Mouse (Mus musculus) hindbrain, embryonic 15.5 days (tissue): ENCODE results near the gene Cdc27. TPM values are rescaled to one million over a fixed set of nuclear protein-coding genes. Genes with fewer than 3 reads are reported as not detected.
A peak's percentile ranks its signal among the peaks of the same experiment; 100 is the strongest.
"Not testable (repeated sequence)": the region's sequence is repeated elsewhere in the genome, so short reads cannot be mapped to it uniquely, and the experiment has no call there.

Experiments
- ATAC-seq: fragments of 200-750 bp; cut with Nextera tagmentation; 2 replicates; pipeline ENCODE4 v1.8.0; 2017; ENCODE audit warnings: low read depth, moderate number of reproducible peaks, moderate TSS enrichment; ENCODE audit not compliant: low FRiP score
- H3K27ac ChIP-seq: fragments of 300-500 bp; sonication (generic); replicated peaks from 2 replicates; pipeline ENCODE4 v1.5.1; 2015; ENCODE audit warnings: mild to moderate bottlenecking, inconsistent platforms
- H3K27me3 ChIP-seq: fragments of 300-500 bp; sonication (generic); 2 replicates; pipeline ENCODE4 v1.6.1; 2015; ENCODE audit warnings: control low read depth, inconsistent platforms
- H3K36me3 ChIP-seq: fragments of 300-500 bp; sonication (generic); 2 replicates; pipeline ENCODE4 v1.6.1; 2015; ENCODE audit warnings: control low read depth, inconsistent platforms
- H3K4me1 ChIP-seq: fragments of 300-500 bp; sonication (generic); replicated peaks from 2 replicates; pipeline ENCODE4 v1.6.1; 2015; ENCODE audit warnings: control low read depth, inconsistent platforms
- H3K4me2 ChIP-seq: fragments of 300-500 bp; sonication (generic); 2 replicates; pipeline ENCODE4 v1.6.1; 2015; ENCODE audit warnings: moderate library complexity, mild to moderate bottlenecking, inconsistent platforms
- H3K4me3 ChIP-seq: fragments of 300-500 bp; sonication (generic); 2 replicates; pipeline ENCODE4 v1.5.1; 2015; ENCODE audit warnings: mild to moderate bottlenecking, inconsistent platforms
- H3K9ac ChIP-seq: fragments of 300-500 bp; sonication (generic); 2 replicates; pipeline ENCODE4 v1.6.1; 2015; ENCODE audit warnings: inconsistent platforms
- H3K9me3 ChIP-seq: fragments of 300-500 bp; sonication (generic); 2 replicates; pipeline ENCODE4 v1.6.1; 2016; ENCODE audit warnings: control low read depth, inconsistent platforms
- WGBS: fragments of 180-500 bp; shearing (Covaris S2); methylation state at CpG from one replicate; pipeline ENCODE4 v1.1.7; 2015; 5-methylcytosine and 5-hydroxymethylcytosine counted together
- polyA plus RNA-seq: library from polyadenylated mRNA; unstranded; fragments of >200 nt; fragmentation: Nextera tagmentation; extraction: Ambion mirVana; gene quantifications from 2 replicates; pipeline ENCODE4 v1.2.1, GENCODE M21; 2015

The Cdc27 gene
- polyA plus RNA-seq, 1 experiment from 2014 or later: 34.2 TPM

DNA sequence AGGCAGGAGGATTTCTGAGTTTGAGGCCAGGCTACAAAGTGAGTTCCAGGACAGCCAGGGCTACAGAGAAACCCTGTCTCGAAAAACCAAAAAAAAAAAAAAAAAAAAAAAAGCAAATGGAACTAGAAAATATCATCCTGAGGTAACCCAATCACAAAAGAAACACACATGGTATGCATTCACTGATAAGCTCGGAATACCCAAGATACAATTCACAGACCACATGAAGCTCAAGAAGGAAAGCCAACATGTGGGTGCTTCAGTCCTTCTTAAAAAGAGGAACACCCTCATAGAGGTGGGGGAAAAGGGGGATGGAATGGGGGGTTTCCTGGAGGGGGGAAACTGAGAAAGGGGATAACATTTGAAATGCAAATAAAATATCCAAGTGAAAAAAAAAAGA, 7.1 kb downstream of the Cdc27 start:
- H3K4me3 ChIP-seq, H3K27ac ChIP-seq, H3K27me3 ChIP-seq, H3K4me2 ChIP-seq, H3K36me3 ChIP-seq, ATAC-seq, H3K9ac ChIP-seq, H3K9me3 ChIP-seq: not testable (repeated sequence)
- WGBS: 96% methylated on average over 2 of the region's 2 CpGs
- peaks cover 12% of the 10 kb centered on the region for H3K4me1 ChIP-seq

GRCm38 (mm10) chr11:104539811-104540210, 10.6 kb downstream of the Cdc27 start:
- no peaks in the 10 kb centered on the region for H3K27me3 ChIP-seq
- H3K27ac ChIP-seq: no peak overlapping the region
- no peak overlapping the region for H3K4me3 ChIP-seq
- H3K9me3 ChIP-seq: no peaks in the 10 kb centered on the region
- H3K4me1 ChIP-seq: no peaks in the 10 kb centered on the region; the same call in 1 of the 2 replicates
- H3K4me2 ChIP-seq: no peak overlapping the region
- no peak for ATAC-seq
- 96% methylated on average over 5 of the region's 5 CpGs for WGBS
- H3K36me3 ChIP-seq: peaks cover 5% of the 10 kb centered on the region; the same call in 1 of the 2 replicates
- H3K9ac ChIP-seq: no peak overlapping the region

GRCm38 (mm10) chr11:104537945-104538555, 12.4 kb downstream of the Cdc27 start:
- WGBS: 92% methylated on average over 2 of the region's 2 CpGs
- no peak for ATAC-seq

GRCm38 (mm10) chr11:104536843-104537242, 13.6 kb downstream of the Cdc27 start:
- H3K4me3 ChIP-seq: no peak overlapping the region
- no peak for ATAC-seq
- H3K36me3 ChIP-seq: peaks cover 30% of the 10 kb centered on the region
- H3K27ac ChIP-seq: no peak overlapping the region
- H3K4me2 ChIP-seq: no peak overlapping the region
- H3K9ac ChIP-seq: no peak overlapping the region
- H3K27me3 ChIP-seq: no peaks in the 10 kb centered on the region
- H3K4me1 ChIP-seq: no peaks in the 10 kb centered on the region
- no peaks in the 10 kb centered on the region for H3K9me3 ChIP-seq
- WGBS: 96% methylated on average over 2 of the region's 2 CpGs

More at GRCm38 (mm10) chr11:104537945-104538555, 12.4 kb downstream of the Cdc27 start:
- Histone ChIP-seq H3K9ac (no peak overlapping the region), H3K27me3 (no peaks in the 10 kb centered on the region), H3K4me2 (no peak overlapping the region), H3K4me1 (no peaks in the 10 kb centered on the region), H3K36me3 (peaks cover 20% of the 10 kb centered on the region), H3K27ac (no peak overlapping the region), H3K4me3 (no peak overlapping the region), H3K9me3 (no peaks in the 10 kb centered on the region)

DNA sequence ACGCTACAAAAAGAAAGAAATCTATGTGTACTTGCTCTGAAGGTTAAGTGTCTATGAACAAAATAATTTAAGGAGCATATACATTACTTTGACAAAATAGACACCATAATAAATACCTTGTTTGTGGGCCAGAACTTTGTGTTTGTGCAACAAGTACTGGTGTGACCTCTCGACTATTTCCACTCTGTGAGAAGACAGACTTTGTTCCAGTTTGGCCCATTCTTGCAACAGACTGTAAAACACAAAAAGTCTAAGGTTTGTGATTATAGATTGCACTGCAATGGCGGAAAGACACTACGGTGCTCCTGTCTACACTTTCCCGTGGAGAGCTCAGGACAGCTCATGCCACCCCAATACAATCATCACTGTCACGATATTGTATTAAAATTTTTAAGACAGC, 24.5 kb downstream of the Cdc27 start:
- peaks cover 62% of the 10 kb centered on the region for H3K36me3 ChIP-seq
- H3K4me1 ChIP-seq: no peaks in the 10 kb centered on the region
- no peak for ATAC-seq
- H3K9ac ChIP-seq: no peak overlapping the region
- H3K27ac ChIP-seq: no peak overlapping the region
- no peaks in the 10 kb centered on the region for H3K27me3 ChIP-seq
- no peak overlapping the region for H3K4me2 ChIP-seq
- no peaks in the 10 kb centered on the region for H3K9me3 ChIP-seq
- WGBS: 96% methylated on average over 6 of the region's 6 CpGs
- no peak overlapping the region for H3K4me3 ChIP-seq

DNA sequence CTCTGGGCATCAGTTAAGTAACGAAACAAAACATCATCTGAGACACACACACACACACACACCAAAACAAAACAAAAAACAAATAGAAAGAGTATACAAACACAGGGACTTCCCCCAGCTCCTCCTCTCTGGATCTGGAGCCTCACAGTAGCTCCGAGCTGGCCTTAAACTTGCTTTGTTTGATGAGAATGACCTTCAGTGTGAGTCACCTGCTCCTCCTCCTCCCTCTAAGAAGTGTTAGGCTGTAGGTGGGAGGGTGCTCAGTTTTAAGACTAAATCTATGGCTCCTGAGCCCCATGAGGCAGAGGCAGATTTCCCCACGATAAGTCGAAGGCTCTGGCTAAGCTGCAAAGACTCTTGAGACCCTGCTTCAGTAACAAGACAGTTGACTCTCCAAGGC, 38.0 kb downstream of the Cdc27 start:
- H3K9me3 ChIP-seq: no peaks in the 10 kb centered on the region
- no peak overlapping the region for H3K27ac ChIP-seq
- H3K4me1 ChIP-seq: no peaks in the 10 kb centered on the region
- no peak overlapping the region for H3K4me2 ChIP-seq
- peaks cover 69% of the 10 kb centered on the region for H3K36me3 ChIP-seq
- no peak overlapping the region for H3K4me3 ChIP-seq
- WGBS: 88% methylated on average over 4 of the region's 4 CpGs
- H3K9ac ChIP-seq: no peak overlapping the region
- no peaks in the 10 kb centered on the region for H3K27me3 ChIP-seq
- no peak for ATAC-seq

DNA sequence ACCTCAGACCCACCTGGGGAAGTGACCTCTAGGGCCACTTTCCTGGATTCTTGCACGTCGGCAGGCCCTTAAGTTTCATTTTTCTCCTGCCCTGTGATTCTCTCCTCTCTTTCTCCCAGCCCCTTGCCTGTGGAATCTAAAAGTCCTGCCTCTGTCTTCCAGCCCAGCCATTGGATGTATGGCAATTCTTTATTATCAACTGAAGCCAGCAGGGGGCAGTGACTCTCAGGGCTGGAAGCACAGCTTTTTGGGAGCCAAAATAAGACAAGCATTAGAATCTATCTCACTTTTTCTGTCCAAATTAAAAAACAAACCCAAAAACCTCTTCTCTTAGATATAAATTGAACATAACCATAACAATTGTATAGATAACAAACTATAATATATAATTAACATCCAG, 39.8 kb downstream of the Cdc27 start:
- Histone ChIP-seq H3K9me3 (no peaks in the 10 kb centered on the region), H3K4me2 (no peak overlapping the region), H3K27me3 (no peaks in the 10 kb centered on the region), H3K4me1 (no peaks in the 10 kb centered on the region), H3K9ac (no peak overlapping the region), H3K4me3 (no peak overlapping the region), H3K27ac (no peak overlapping the region), H3K36me3 (peaks cover 66% of the 10 kb centered on the region)
- 100% methylated on average over 2 of the region's 2 CpGs for WGBS
- no peak for ATAC-seq

DNA sequence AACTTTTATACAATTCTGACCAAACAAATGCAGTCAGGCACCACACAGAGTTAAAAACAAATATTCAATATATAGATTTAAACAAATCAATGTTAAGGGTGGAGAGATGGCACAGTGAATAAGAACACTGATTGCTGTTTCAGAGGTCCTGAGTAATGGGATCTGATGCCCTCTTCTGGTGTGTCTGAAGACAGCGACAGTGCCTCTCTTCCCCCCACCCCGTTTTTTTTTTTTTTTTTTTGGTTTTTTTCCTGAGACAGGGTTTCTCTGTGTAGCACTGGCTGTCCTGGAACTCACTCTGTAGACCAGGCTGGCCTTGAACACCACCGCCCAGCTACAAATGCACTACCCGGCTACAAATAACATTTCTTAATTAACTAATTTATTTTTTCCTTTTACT, 42.0 kb downstream of the Cdc27 start:
- Histone ChIP-seq H3K36me3 (peaks cover 64% of the 10 kb centered on the region), H3K4me3 (no peak overlapping the region), H3K4me2 (no peak overlapping the region), H3K27ac (no peak overlapping the region), H3K4me1 (no peaks in the 10 kb centered on the region), H3K27me3 (no peaks in the 10 kb centered on the region), H3K9me3 (no peaks in the 10 kb centered on the region), H3K9ac (no peak overlapping the region)
- no peak for ATAC-seq
- 89% methylated on average over 4 of the region's 4 CpGs for WGBS

GRCm38 (mm10) chr11:104488292-104488691, 62.1 kb downstream of the Cdc27 start:
- no peak overlapping the region for H3K27ac ChIP-seq
- H3K4me2 ChIP-seq: no peak overlapping the region
- H3K4me3 ChIP-seq: no peak overlapping the region
- no peaks in the 10 kb centered on the region for H3K27me3 ChIP-seq
- ATAC-seq: no peak
- WGBS: 84% methylated on average over 3 of the region's 3 CpGs
- no peaks in the 10 kb centered on the region for H3K4me1 ChIP-seq
- H3K36me3 ChIP-seq: no peaks in the 10 kb centered on the region
- no peak overlapping the region for H3K9ac ChIP-seq
- no peaks in the 10 kb centered on the region for H3K9me3 ChIP-seq

DNA sequence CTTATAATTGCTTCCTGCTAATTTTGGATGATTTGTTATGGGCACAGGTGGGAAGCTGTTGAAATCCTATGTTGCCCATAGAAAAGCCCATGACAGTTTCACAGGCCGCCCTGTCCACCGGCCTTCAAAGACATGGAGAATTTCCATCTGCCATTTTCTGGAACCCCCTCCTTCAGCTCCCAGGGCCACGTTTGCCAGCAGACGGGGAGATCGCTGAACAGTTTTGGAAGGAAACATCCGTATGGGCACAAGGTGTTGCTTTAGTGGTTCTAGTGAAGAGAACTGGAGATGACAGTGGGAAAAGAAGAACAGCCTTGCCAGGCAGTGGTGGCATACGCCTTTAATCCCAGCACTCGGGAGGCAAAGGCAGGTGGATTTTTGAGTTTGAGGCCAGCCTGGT, 68.4 kb downstream of the Cdc27 start:
- Histone ChIP-seq H3K4me2 (no peak overlapping the region), H3K27me3 (no peaks in the 10 kb centered on the region), H3K36me3 (no peaks in the 10 kb centered on the region), H3K27ac (no peak overlapping the region), H3K4me3 (no peak overlapping the region), H3K9ac (no peak overlapping the region), H3K9me3 (no peaks in the 10 kb centered on the region), H3K4me1 (no peaks in the 10 kb centered on the region)
- no peak for ATAC-seq
- 95% methylated on average over 8 of the region's 8 CpGs for WGBS

DNA sequence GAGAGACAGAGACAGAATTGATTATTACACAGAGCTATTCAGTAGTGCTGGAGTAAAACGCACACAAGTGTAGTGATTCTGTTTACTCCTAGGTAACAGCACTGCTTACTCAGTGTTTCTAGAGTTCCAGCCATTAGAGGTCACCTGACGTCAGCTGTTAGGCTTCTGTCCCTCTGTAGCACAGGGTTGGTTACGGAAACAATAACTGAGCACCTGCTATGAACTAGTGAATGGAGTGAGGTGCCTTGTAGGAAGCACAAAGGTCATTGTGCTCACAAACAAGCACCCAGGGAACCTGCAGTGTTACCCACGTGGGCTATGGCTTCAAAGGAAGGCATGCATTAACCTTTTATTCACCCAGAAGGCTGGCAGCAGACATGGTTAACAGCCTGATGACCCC, 70.9 kb downstream of the Cdc27 start:
- H3K9me3 ChIP-seq: no peaks in the 10 kb centered on the region
- H3K4me3 ChIP-seq: no peak overlapping the region
- H3K36me3 ChIP-seq: no peaks in the 10 kb centered on the region
- no peak overlapping the region for H3K9ac ChIP-seq
- no peaks in the 10 kb centered on the region for H3K27me3 ChIP-seq
- no peak overlapping the region for H3K27ac ChIP-seq
- no peak overlapping the region for H3K4me2 ChIP-seq
- ATAC-seq: no peak
- no peaks in the 10 kb centered on the region for H3K4me1 ChIP-seq
- 61% methylated on average over 4 of the region's 4 CpGs for WGBS

- Histone ChIP-seq H3K27me3 (no peaks in the 10 kb centered on the region), H3K36me3 (0 out of 2 replicates have a peak, but pooled peaks cover 3% of the 10 kb centered on the region), H3K27ac (peak overlapping the region; percentile 82), H3K9ac (peak overlapping the region; percentile 95), H3K4me3 (peak overlapping the region; percentile 97), H3K4me1 (peaks cover 26% of the 10 kb centered on the region), H3K9me3 (no peaks in the 10 kb centered on the region), H3K4me2 (peak overlapping the region; percentile 88)
- peak; percentile 100 for ATAC-seq
- WGBS: under 1% methylated on average over 18 of the region's 19 CpGs
Measured at GRCm38 (mm10) chr11:104469371-104469835, 81.0 kb downstream of the Cdc27 start.

GRCm38 (mm10) chr11:104468751-104469268, 81.6 kb downstream of the Cdc27 start, which contains the start of gene Kansl1:
Gene Kansl1, minus strand, starts transcription at chr11:104468861.
- H3K27ac ChIP-seq: peak within 1 kb of the TSS; percentile 82
- WGBS: under 1% methylated on average over 45 of the region's 69 CpGs
- no peaks in the 10 kb centered on the region for H3K27me3 ChIP-seq
- H3K4me2 ChIP-seq: peak within 1 kb of the TSS; percentile 88
- H3K9me3 ChIP-seq: no peaks in the 10 kb centered on the region
- ATAC-seq: peak; percentile 82
- peak within 1 kb of the TSS; percentile 97 for H3K4me3 ChIP-seq
- 0 out of 2 replicates have a peak, but pooled peaks cover 3% of the 10 kb centered on the region for H3K36me3 ChIP-seq
- peaks cover 32% of the 10 kb centered on the region for H3K4me1 ChIP-seq
- H3K9ac ChIP-seq: peak within 1 kb of the TSS; percentile 95
